Mouse (Mus musculus) spleen, postnatal 0 days (tissue): ENCODE measurements around the gene Hps6. TPM values are rescaled to one million over a fixed set of nuclear protein-coding genes. Genes with fewer than 3 reads are reported as not detected.

Source experiments
- polyA plus RNA-seq: library from polyadenylated mRNA; unstranded; fragments of >200 nt; fragmentation: Nextera tagmentation; extraction: Ambion mirVana; gene quantifications from 2 replicates; pipeline ENCODE4 v1.2.1, GENCODE M21; 2015

Gene Hps6
- 3.2 and 3.6 TPM in 2 replicates for polyA plus RNA-seq

DNA sequence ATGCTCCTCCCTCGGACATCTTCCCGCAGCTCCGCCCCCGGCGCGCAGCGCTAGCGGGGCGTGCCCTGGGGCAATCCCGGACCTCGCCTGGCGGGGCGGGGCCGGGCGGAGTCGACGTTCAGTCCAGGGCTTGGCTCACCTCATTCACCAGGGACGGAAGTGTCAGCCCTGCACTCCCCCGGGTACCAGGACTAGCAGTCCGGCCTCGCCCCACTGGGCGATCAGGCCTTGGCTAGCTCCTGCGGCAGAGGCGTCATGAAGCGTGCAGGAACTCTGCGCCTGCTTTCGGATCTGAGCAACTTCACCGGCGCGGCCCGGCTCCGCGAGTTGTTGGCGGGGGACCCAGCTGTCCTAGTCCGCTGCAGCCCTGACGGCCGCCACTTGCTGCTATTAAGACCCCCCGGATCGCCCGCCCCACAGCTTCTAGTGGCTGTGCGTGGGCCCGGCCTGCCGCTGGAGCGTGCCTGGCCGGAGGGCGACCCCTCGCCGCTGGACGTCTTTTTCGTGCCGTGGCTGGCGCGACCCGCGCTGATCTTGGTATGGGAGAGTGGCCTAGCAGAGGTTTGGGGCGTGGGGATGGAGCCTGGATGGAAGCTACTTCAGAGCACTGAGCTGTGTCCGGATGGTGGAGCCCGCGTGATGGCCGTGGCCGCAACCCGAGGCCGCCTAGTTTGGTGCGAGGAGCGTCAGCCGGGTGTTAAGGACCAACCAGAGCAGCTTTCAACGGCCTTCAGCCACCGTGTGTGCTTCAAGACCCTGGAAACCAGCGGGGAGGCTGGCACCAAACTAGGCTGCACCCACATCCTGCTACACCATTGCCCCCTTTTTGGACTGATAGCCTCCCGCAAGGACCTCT lies at the start of gene Hps6:
Gene Hps6 (plus strand): TSS at position 138 of the 856 bp plus-strand sequence.

DNA sequence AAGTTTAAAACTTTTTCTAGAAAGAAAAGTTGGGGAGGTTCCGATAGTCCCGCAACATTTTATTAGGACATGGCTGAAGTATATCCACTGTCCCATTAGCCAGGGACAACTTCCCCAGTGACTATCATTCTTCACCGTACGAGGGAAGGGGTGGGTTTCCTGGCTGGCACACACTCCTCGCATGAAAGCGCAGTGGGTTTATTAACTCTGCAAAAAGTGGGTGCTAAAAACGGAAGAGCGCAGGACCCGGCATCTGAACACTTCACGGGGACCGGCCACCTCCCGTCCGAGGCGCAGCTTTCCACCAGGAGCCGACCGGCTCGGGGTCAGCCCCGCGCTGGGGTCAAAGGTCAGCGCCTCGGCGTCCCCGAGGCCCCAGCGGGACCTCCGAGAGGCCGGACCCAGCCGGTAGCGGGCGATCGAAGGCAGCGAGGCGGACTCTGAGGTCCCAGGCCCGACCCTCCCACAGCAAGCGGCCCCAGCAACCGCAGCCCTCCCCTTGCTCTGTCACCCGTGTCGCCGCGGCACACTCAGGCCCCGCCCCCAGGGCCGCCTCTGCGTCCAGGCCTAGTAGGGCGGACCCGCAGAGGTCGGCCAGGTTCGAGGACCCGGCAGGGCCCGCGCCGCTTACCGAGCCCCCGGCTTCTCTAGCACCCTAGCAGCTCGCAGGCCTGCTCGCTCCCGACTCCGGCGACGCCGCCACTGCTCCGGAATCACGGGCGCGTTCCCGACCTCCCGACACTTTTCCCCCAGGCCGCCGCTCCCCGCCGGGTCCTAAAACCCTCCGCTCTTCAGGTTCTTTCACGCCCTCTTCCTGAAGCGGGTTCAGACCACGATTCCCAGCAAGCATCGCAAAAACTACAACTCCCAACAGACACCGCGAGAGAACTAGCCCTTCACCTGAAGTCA lies 5.3 kb upstream of the Hps6 start, which contains the start of gene Armh3:
Gene Armh3 (minus strand): TSS at position 704 of the 909 bp plus-strand sequence.

DNA sequence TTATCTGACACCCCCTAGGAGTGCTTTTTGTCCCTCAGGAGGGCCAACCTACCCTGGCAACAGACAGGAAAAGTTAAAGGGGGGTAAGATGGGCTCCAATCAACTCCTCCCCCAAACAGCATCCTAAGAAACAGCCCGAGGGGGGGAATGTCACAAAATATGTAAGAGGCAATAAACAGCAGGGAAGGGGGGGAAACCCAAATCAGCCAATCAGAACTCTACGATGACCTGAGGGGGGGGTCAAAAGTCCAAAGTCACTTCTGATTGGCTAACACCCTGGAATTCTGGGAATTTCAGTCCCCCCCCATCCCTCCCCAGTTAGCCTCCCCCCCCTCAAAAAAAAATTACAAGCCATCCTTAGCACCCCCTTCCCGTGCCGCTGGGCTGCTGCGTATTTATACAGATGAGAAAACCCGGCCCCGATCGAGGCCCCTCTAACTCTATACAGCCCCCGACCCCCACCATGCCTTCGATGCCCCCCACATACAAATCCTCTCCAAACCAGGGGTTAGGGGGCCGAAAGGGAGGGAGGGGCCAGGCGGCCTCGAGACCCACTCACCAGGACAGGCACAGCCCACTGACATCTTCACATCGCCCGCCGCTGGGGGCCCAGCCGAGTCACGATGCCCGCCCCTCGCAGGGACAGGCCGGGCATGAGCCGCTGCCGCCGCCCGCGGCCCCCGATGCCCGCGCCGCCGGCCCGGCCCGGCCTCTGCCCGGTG lies 41.1 kb downstream of the Hps6 start, which contains the start of gene Pprc1:
Gene Pprc1 (plus strand): TSS at position 616 of the 722 bp plus-strand sequence.

DNA sequence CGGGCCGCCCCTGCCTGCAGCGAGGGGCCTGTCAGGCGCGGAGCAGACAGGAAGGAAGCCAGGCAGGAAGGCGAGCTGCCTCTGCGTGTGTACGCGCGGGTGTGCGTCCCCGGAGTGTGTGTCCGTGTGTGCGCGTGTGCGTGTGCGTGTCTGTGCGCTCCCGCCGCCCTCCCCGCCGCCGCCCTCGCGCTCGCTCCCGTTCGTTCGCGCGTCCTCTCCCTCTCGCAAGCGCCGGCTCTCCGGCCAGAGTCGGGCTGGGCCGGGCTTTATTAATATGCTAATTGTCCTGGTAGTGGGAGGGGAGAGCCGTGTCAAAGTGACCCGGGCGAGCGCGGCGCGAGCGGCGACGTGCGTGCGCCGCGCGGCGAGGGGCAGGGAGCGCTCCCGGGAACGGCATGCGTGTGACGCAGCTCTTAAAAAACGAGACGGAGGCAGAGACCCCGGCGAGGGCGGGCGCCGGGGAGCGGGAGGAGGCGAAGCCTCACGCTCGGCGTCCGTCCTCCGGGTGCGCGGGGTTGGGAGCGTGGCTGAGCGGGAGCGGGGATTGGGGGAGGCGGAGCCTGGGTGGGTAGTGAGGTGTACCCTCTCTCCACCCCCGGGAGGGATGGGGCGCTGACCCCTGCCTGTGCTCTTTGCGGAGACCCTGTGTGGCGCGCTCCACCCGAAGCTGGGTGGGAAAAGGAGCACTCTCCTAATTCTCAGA lies 41.8 kb downstream of the Hps6 start, which contains the start of gene Ldb1:
Gene Ldb1 (minus strand): TSS at position 222 of the 703 bp plus-strand sequence.

Other genes with a start within 250 kb of the Hps6 start
- 30.5 and 36.3 TPM in 2 replicates for gene Mgea5, start 219.7 kb upstream of the Hps6 start, polyA plus RNA-seq
- gene Kcnip2, start 187.4 kb upstream of the Hps6 start, polyA plus RNA-seq, result 1.1 and 1.3 TPM in 2 replicates
- 4.9 and 7.0 TPM in 2 replicates for gene Armh3, start 5.0 kb upstream of the Hps6 start, polyA plus RNA-seq
- gene Pprc1, start 41.4 kb downstream of the Hps6 start, polyA plus RNA-seq, result 15.5 and 19.1 TPM in 2 replicates
- gene Ldb1, start 41.7 kb downstream of the Hps6 start, polyA plus RNA-seq, result 68.1 and 78.3 TPM in 2 replicates
- 56.7 and 62.2 TPM in 2 replicates for gene Nolc1, start 72.4 kb downstream of the Hps6 start, polyA plus RNA-seq
- 0.10 and 0.25 TPM in 2 replicates for gene Elovl3, start 128.4 kb downstream of the Hps6 start, polyA plus RNA-seq
- gene Pitx3, start 144.8 kb downstream of the Hps6 start, polyA plus RNA-seq, result 0.34 TPM in 1 of 2 replicates, not detected in the other
- gene Gbf1, start 149.0 kb downstream of the Hps6 start, polyA plus RNA-seq, result 14.4 and 17.6 TPM in 2 replicates